Mouse (Mus musculus) bone marrow, adult 2 months (tissue): ENCODE data around the gene Rpl13.

Source experiments
- CTCF ChIP-seq: fragments of 200-500 bp; IDR thresholded peaks from 2 replicates; pipeline ENCODE4 v1.5.1; 2011; ENCODE audit warnings: low read length, control low read depth; ENCODE audit not compliant: control insufficient read depth, insufficient read depth
- POLR2A ChIP-seq: fragments of 200-500 bp; IDR thresholded peaks from 2 replicates; pipeline ENCODE4 v1.6.1; 2011; ENCODE audit warnings: low read depth, mild to moderate bottlenecking, control low read depth, low read length, borderline replicate concordance; ENCODE audit not compliant: control insufficient read depth

- no peak for TF ChIP-seq POLR2A
- TF ChIP-seq CTCF: no peak
Measured at GRCm38 (mm10) chr8:123087289-123087688, 14.9 kb upstream of the Rpl13 start.
